Mouse (Mus musculus) limb, embryonic 11.5 days (tissue): ENCODE measurements at regions not wholly inside any gene's neighbourhood (a gene's known extent, or its start where the extent isn't known, plus 50 kb on each side); places are given as distances from the start of the nearest gene placed in this dataset.

ENCODE experiments used
- ATAC-seq: fragments of 200-750 bp; cut with Nextera tagmentation; 2 replicates; pipeline ENCODE4 v1.8.0; 2017; ENCODE audit warnings: low read depth; ENCODE audit not compliant: insufficient number of reproducible peaks, low FRiP score, low TSS enrichment
- DNase-seq: peaks from one replicate; pipeline ENCODE4 v3.0.0-alpha.2; 2015; ENCODE audit warnings: low spot score
- H3K27ac ChIP-seq: fragments of 300-500 bp; sonication (generic); replicated peaks from 2 replicates; pipeline ENCODE4 v1.5.1; 2014; ENCODE audit warnings: low read depth, mild to moderate bottlenecking, low read length
- H3K27me3 ChIP-seq: fragments of 300-500 bp; sonication (generic); 2 replicates; pipeline ENCODE4 v1.6.1; 2014; ENCODE audit warnings: mild to moderate bottlenecking, low read length, mixed read lengths; ENCODE audit not compliant: control insufficient read depth, insufficient read depth
- H3K36me3 ChIP-seq: fragments of 300-500 bp; sonication (generic); 2 replicates; pipeline ENCODE4 v1.6.1; 2014; ENCODE audit warnings: mild to moderate bottlenecking, low read length, moderate library complexity, mixed read lengths; ENCODE audit not compliant: control insufficient read depth, insufficient read depth
- H3K4me1 ChIP-seq: fragments of 300-500 bp; sonication (generic); 2 replicates; pipeline ENCODE4 v1.6.1; 2014; ENCODE audit warnings: low read length, mixed read lengths; ENCODE audit not compliant: control insufficient read depth, insufficient read depth
- H3K4me2 ChIP-seq: fragments of 300-500 bp; sonication (generic); 2 replicates; pipeline ENCODE4 v1.6.1; 2014; ENCODE audit warnings: low read depth, mild to moderate bottlenecking, moderate library complexity; ENCODE audit not compliant: severe bottlenecking
- H3K4me3 ChIP-seq: fragments of 300-500 bp; sonication (generic); 2 replicates; pipeline ENCODE4 v1.5.1; 2014; ENCODE audit warnings: low read depth, low read length
- H3K9ac ChIP-seq: fragments of 300-500 bp; sonication (generic); 2 replicates; pipeline ENCODE4 v1.6.1; 2014; ENCODE audit warnings: mild to moderate bottlenecking, low read length
- H3K9me3 ChIP-seq: fragments of 300-500 bp; sonication (generic); 2 replicates; pipeline ENCODE4 v1.6.1; 2016; ENCODE audit warnings: low read length; ENCODE audit not compliant: control insufficient read depth
- WGBS: fragments of 180-500 bp; shearing (Covaris S2); extraction: QIAGEN DNeasy Blood & Tissue Kit; methylation state at CpG from one replicate; pipeline ENCODE4 v1.1.7; 2014; 5-methylcytosine and 5-hydroxymethylcytosine counted together

GRCm38 (mm10) chr10:14267641-14268040 lies 277.8 kb downstream of the Adgrg6 start:
- 82% methylated on average over 3 of the region's 3 CpGs for WGBS

GRCm38 (mm10) chr10:14239670-14240069 lies 273.8 kb downstream of the Hivep2 start:
- no peak for ATAC-seq
- H3K4me2 ChIP-seq, result no peak overlapping the region
- H3K36me3 ChIP-seq, result no peaks in the 10 kb centered on the region
- no peak for DNase-seq
- no peak overlapping the region for H3K9ac ChIP-seq
- 84% methylated on average over 8 of the region's 8 CpGs for WGBS
- H3K4me1 ChIP-seq, result no peaks in the 10 kb centered on the region
- no peak overlapping the region for H3K4me3 ChIP-seq
- no peaks in the 10 kb centered on the region for H3K9me3 ChIP-seq
- no peak overlapping the region for H3K27ac ChIP-seq
- no peaks in the 10 kb centered on the region for H3K27me3 ChIP-seq

More at GRCm38 (mm10) chr10:14267641-14268040, 277.8 kb downstream of the Adgrg6 start:
- H3K4me3 ChIP-seq, result no peak overlapping the region
- H3K4me2 ChIP-seq, result no peak overlapping the region
- no peak overlapping the region for H3K9ac ChIP-seq
- no peaks in the 10 kb centered on the region for H3K36me3 ChIP-seq
- no peaks in the 10 kb centered on the region for H3K27me3 ChIP-seq
- H3K27ac ChIP-seq, result no peak overlapping the region
- no peaks in the 10 kb centered on the region for H3K4me1 ChIP-seq
- ATAC-seq (no peak), DNase-seq (no peak)
- no peaks in the 10 kb centered on the region for H3K9me3 ChIP-seq

- Histone ChIP-seq H3K4me1 (no peaks in the 10 kb centered on the region), H3K9me3 (no peaks in the 10 kb centered on the region), H3K4me2 (no peak overlapping the region), H3K27me3 (no peaks in the 10 kb centered on the region), H3K9ac (no peak overlapping the region), H3K36me3 (no peaks in the 10 kb centered on the region), H3K27ac (no peak overlapping the region), H3K4me3 (no peak overlapping the region)
- ATAC-seq (no peak), DNase-seq (no peak)
- 74% methylated on average over 10 of the region's 10 CpGs for WGBS
Observed at GRCm38 (mm10) chr10:14234896-14235604, 269.2 kb downstream of the Hivep2 start.

- Histone ChIP-seq H3K9me3 (no peaks in the 10 kb centered on the region), H3K36me3 (no peaks in the 10 kb centered on the region), H3K4me2 (no peak overlapping the region), H3K4me1 (no peaks in the 10 kb centered on the region), H3K27me3 (no peaks in the 10 kb centered on the region), H3K9ac (no peak overlapping the region), H3K4me3 (no peak overlapping the region), H3K27ac (no peak overlapping the region)
- 58% methylated on average over 5 of the region's 5 CpGs for WGBS
- ATAC-seq (no peak), DNase-seq (no peak)
Observed at GRCm38 (mm10) chr10:14234005-14234602, 268.2 kb downstream of the Hivep2 start.

- H3K36me3 ChIP-seq, result no peaks in the 10 kb centered on the region
- ATAC-seq, result no peak
- no peak overlapping the region for H3K27ac ChIP-seq
- H3K4me3 ChIP-seq, result no peak overlapping the region
- H3K27me3 ChIP-seq, result no peaks in the 10 kb centered on the region
- H3K9ac ChIP-seq, result no peak overlapping the region
- 64% methylated on average over 3 of the region's 3 CpGs for WGBS
- no peaks in the 10 kb centered on the region for H3K4me1 ChIP-seq
- DNase-seq, result no peak
- no peak overlapping the region for H3K4me2 ChIP-seq
- no peaks in the 10 kb centered on the region for H3K9me3 ChIP-seq
Observed at GRCm38 (mm10) chr10:14233335-14233734, 267.5 kb downstream of the Hivep2 start.

GRCm38 (mm10) chr10:14231464-14231863 lies 265.6 kb downstream of the Hivep2 start:
- Histone ChIP-seq H3K9ac (no peak overlapping the region), H3K4me3 (no peak overlapping the region), H3K36me3 (no peaks in the 10 kb centered on the region), H3K27me3 (no peaks in the 10 kb centered on the region), H3K27ac (no peak overlapping the region), H3K4me1 (no peaks in the 10 kb centered on the region), H3K9me3 (no peaks in the 10 kb centered on the region), H3K4me2 (no peak overlapping the region)
- no peak for DNase-seq
- WGBS, result 26% methylated on average over 1 of the region's 1 CpGs
- ATAC-seq, result no peak

- Histone ChIP-seq H3K9ac (no peak overlapping the region), H3K4me2 (no peak overlapping the region), H3K9me3 (no peaks in the 10 kb centered on the region), H3K4me1 (no peaks in the 10 kb centered on the region), H3K27ac (no peak overlapping the region), H3K36me3 (no peaks in the 10 kb centered on the region), H3K4me3 (no peak overlapping the region), H3K27me3 (no peaks in the 10 kb centered on the region)
- ATAC-seq (no peak), DNase-seq (no peak)
- 97% methylated on average over 1 of the region's 1 CpGs for WGBS
Observed at GRCm38 (mm10) chr10:14217284-14217683, 251.4 kb downstream of the Hivep2 start.

GRCm38 (mm10) chr10:14216191-14216992 lies 250.5 kb downstream of the Hivep2 start:
- H3K36me3 ChIP-seq, result no peaks in the 10 kb centered on the region
- H3K27ac ChIP-seq, result no peak overlapping the region
- ATAC-seq (no peak), DNase-seq (no peak)
- no peak overlapping the region for H3K9ac ChIP-seq
- H3K27me3 ChIP-seq, result no peaks in the 10 kb centered on the region
- whole genome bisulfite sequencing, result 82% methylated on average over 10 of the region's 10 CpGs
- H3K4me3 ChIP-seq, result no peak overlapping the region
- H3K4me2 ChIP-seq, result no peak overlapping the region
- H3K4me1 ChIP-seq, result no peaks in the 10 kb centered on the region
- no peaks in the 10 kb centered on the region for H3K9me3 ChIP-seq
